Mouse (Mus musculus) intestine, embryonic 15.5 days (tissue): Measurements from ENCODE around the gene Ebf3. TPM values are rescaled to one million over a fixed set of nuclear protein-coding genes. Genes with fewer than 3 reads are reported as not detected.
A peak's percentile ranks its signal among the peaks of the same experiment; 100 is the strongest.

Experiments used
- ATAC-seq: fragments of 200-750 bp; cut with Nextera tagmentation; 2 replicates; pipeline ENCODE4 v1.8.0; 2017; ENCODE audit warnings: moderate TSS enrichment, moderate library complexity
- H3K27ac ChIP-seq: fragments of 300-500 bp; sonication (generic); 2 replicates; pipeline ENCODE4 v1.5.1; 2015; ENCODE audit warnings: mild to moderate bottlenecking, inconsistent platforms
- H3K27me3 ChIP-seq: fragments of 300-500 bp; sonication (generic); replicated peaks from 2 replicates; pipeline ENCODE4 v1.6.1; 2015; ENCODE audit warnings: inconsistent platforms
- H3K36me3 ChIP-seq: fragments of 300-500 bp; sonication (generic); 2 replicates; pipeline ENCODE4 v1.6.1; 2015; ENCODE audit warnings: inconsistent platforms
- H3K4me1 ChIP-seq: fragments of 300-500 bp; sonication (generic); replicated peaks from 2 replicates; pipeline ENCODE4 v1.6.1; 2015; ENCODE audit warnings: inconsistent platforms
- H3K4me2 ChIP-seq: fragments of 300-500 bp; sonication (generic); replicated peaks from 2 replicates; pipeline ENCODE4 v1.6.1; 2015; ENCODE audit warnings: mild to moderate bottlenecking, inconsistent platforms
- H3K4me3 ChIP-seq: fragments of 300-500 bp; sonication (generic); replicated peaks from 2 replicates; pipeline ENCODE4 v1.5.1; 2015; ENCODE audit warnings: inconsistent platforms
- H3K9ac ChIP-seq: fragments of 300-500 bp; sonication (generic); 2 replicates; pipeline ENCODE4 v1.6.1; 2015; ENCODE audit warnings: inconsistent platforms
- H3K9me3 ChIP-seq: fragments of 300-500 bp; sonication (generic); 2 replicates; pipeline ENCODE4 v1.6.1; 2016; ENCODE audit warnings: inconsistent platforms
- WGBS: fragments of 180-500 bp; shearing (Covaris S2); methylation state at CpG from one replicate; pipeline ENCODE4 v1.1.7; 2015; 5-methylcytosine and 5-hydroxymethylcytosine counted together
- polyA plus RNA-seq: library from polyadenylated mRNA; unstranded; fragments of >200 nt; fragmentation: Nextera tagmentation; extraction: Ambion mirVana; gene quantifications from 2 replicates; pipeline ENCODE4 v1.2.1, GENCODE M21; 2015

Ebf3 gene
- polyA plus RNA-seq, 1 experiment from 2014 or later, result 1.3 TPM

- Histone ChIP-seq H3K36me3 (no peaks in the 10 kb centered on the region), H3K4me3 (no peak overlapping the region), H3K27me3 (peaks cover 11% of the 10 kb centered on the region), H3K9me3 (no peaks in the 10 kb centered on the region), H3K27ac (no peak overlapping the region), H3K4me1 (no peaks in the 10 kb centered on the region; the same call in 1 of the 2 replicates), H3K9ac (no peak overlapping the region), H3K4me2 (no peak overlapping the region)
- WGBS, result 70% methylated on average over 15 of the region's 15 CpGs
- no peak for ATAC-seq
Observed at GRCm38 (mm10) chr7:137209688-137210345, 104.4 kb downstream of the Ebf3 start.

- Histone ChIP-seq H3K27ac (no peak overlapping the region), H3K4me3 (no peak overlapping the region), H3K4me1 (no peaks in the 10 kb centered on the region; the same call in 1 of the 2 replicates), H3K36me3 (no peaks in the 10 kb centered on the region), H3K4me2 (no peak overlapping the region), H3K27me3 (peaks cover 11% of the 10 kb centered on the region), H3K9me3 (no peaks in the 10 kb centered on the region), H3K9ac (no peak overlapping the region)
- 34% methylated on average over 5 of the region's 5 CpGs for WGBS
- 0 out of 2 replicates have a peak, but pooled peaks have one; percentile 16 for ATAC-seq
Observed at GRCm38 (mm10) chr7:137208556-137208955, 105.7 kb downstream of the Ebf3 start.

GRCm38 (mm10) chr7:137206770-137207285, 107.4 kb downstream of the Ebf3 start:
- WGBS, result 69% methylated on average over 21 of the region's 21 CpGs
- no peak overlapping the region for H3K9ac ChIP-seq
- H3K4me1 ChIP-seq, result no peaks in the 10 kb centered on the region; the same call in 1 of the 2 replicates
- no peak overlapping the region for H3K27ac ChIP-seq
- no peaks in the 10 kb centered on the region for H3K36me3 ChIP-seq
- H3K27me3 ChIP-seq, result peaks cover 11% of the 10 kb centered on the region
- H3K4me3 ChIP-seq, result no peak overlapping the region
- no peaks in the 10 kb centered on the region for H3K9me3 ChIP-seq
- H3K4me2 ChIP-seq, result no peak overlapping the region
- ATAC-seq, result no peak

- ATAC-seq, result no peak
- no peak overlapping the region for H3K27ac ChIP-seq
- WGBS, result 87% methylated on average over 4 of the region's 4 CpGs
Observed at GRCm38 (mm10) chr7:137199533-137199932, 114.7 kb downstream of the Ebf3 start.

GRCm38 (mm10) chr7:137198921-137199320, 115.3 kb downstream of the Ebf3 start:
- Histone ChIP-seq H3K9ac (no peak overlapping the region), H3K27me3 (no peaks in the 10 kb centered on the region; the same call in 1 of the 2 replicates), H3K9me3 (no peaks in the 10 kb centered on the region), H3K4me2 (no peak overlapping the region), H3K27ac (no peak overlapping the region), H3K4me3 (no peak overlapping the region), H3K4me1 (no peaks in the 10 kb centered on the region; the same call in 1 of the 2 replicates), H3K36me3 (no peaks in the 10 kb centered on the region)
- ATAC-seq, result no peak
- WGBS, result 95% methylated on average over 15 of the region's 15 CpGs

More at GRCm38 (mm10) chr7:137199533-137199932, 114.7 kb downstream of the Ebf3 start:
- Histone ChIP-seq H3K27me3 (no peaks in the 10 kb centered on the region; the same call in 1 of the 2 replicates), H3K4me1 (no peaks in the 10 kb centered on the region; the same call in 1 of the 2 replicates), H3K36me3 (no peaks in the 10 kb centered on the region), H3K4me3 (no peak overlapping the region), H3K9ac (no peak overlapping the region), H3K9me3 (no peaks in the 10 kb centered on the region), H3K4me2 (no peak overlapping the region)

- H3K36me3 ChIP-seq, result no peaks in the 10 kb centered on the region
- H3K27ac ChIP-seq, result no peak overlapping the region
- H3K9me3 ChIP-seq, result no peaks in the 10 kb centered on the region
- no peaks in the 10 kb centered on the region; the same call in 1 of the 2 replicates for H3K27me3 ChIP-seq
- H3K4me3 ChIP-seq, result no peak overlapping the region
- peak; percentile 61 for ATAC-seq
- H3K4me1 ChIP-seq, result no peaks in the 10 kb centered on the region; the same call in 1 of the 2 replicates
- no peak overlapping the region for H3K4me2 ChIP-seq
- H3K9ac ChIP-seq, result no peak overlapping the region
- 75% methylated on average over 23 of the region's 23 CpGs for WGBS
Observed at GRCm38 (mm10) chr7:137197118-137198030, 116.9 kb downstream of the Ebf3 start.

- Histone ChIP-seq H3K4me1 (no peaks in the 10 kb centered on the region; the same call in 1 of the 2 replicates), H3K27ac (no peak overlapping the region), H3K36me3 (no peaks in the 10 kb centered on the region), H3K27me3 (no peaks in the 10 kb centered on the region; the same call in 1 of the 2 replicates), H3K9ac (no peak overlapping the region), H3K9me3 (no peaks in the 10 kb centered on the region), H3K4me2 (no peak overlapping the region), H3K4me3 (no peak overlapping the region)
- no peak for ATAC-seq
- 85% methylated on average over 6 of the region's 6 CpGs for WGBS
Observed at GRCm38 (mm10) chr7:137196536-137196935, 117.7 kb downstream of the Ebf3 start.

GRCm38 (mm10) chr7:137192776-137193278, 121.4 kb downstream of the Ebf3 start:
- Histone ChIP-seq H3K4me3 (no peak overlapping the region), H3K27me3 (no peaks in the 10 kb centered on the region; the same call in 1 of the 2 replicates), H3K4me1 (no peaks in the 10 kb centered on the region; the same call in 1 of the 2 replicates), H3K36me3 (no peaks in the 10 kb centered on the region), H3K27ac (no peak overlapping the region), H3K9me3 (no peaks in the 10 kb centered on the region), H3K4me2 (no peak overlapping the region), H3K9ac (no peak overlapping the region)
- 83% methylated on average over 7 of the region's 7 CpGs for WGBS
- no peak for ATAC-seq

GRCm38 (mm10) chr7:137191889-137192288, 122.4 kb downstream of the Ebf3 start:
- Histone ChIP-seq H3K9me3 (no peaks in the 10 kb centered on the region), H3K4me1 (no peaks in the 10 kb centered on the region), H3K4me2 (0 out of 2 replicates have a peak overlapping the region, but pooled peaks have one; percentile 22), H3K27ac (no peak overlapping the region), H3K27me3 (no peaks in the 10 kb centered on the region; the same call in 1 of the 2 replicates), H3K36me3 (no peaks in the 10 kb centered on the region), H3K9ac (no peak overlapping the region), H3K4me3 (no peak overlapping the region)
- WGBS, result 46% methylated on average over 12 of the region's 12 CpGs
- ATAC-seq, result peak; percentile 55; the same call in 1 of the 2 replicates

- ATAC-seq, result no peak
- H3K36me3 ChIP-seq, result no peaks in the 10 kb centered on the region
- WGBS, result 37% methylated on average over 9 of the region's 9 CpGs
Observed at GRCm38 (mm10) chr7:137172278-137172677, 142.0 kb downstream of the Ebf3 start.

GRCm38 (mm10) chr7:137159086-137159485, 155.2 kb downstream of the Ebf3 start:
- no peak for ATAC-seq
- H3K9me3 ChIP-seq, result no peaks in the 10 kb centered on the region

More at GRCm38 (mm10) chr7:137172278-137172677, 142.0 kb downstream of the Ebf3 start:
- H3K9ac ChIP-seq, result no peak overlapping the region
- no peak overlapping the region for H3K4me3 ChIP-seq
- 0 out of 2 replicates have a peak, but pooled peaks cover 4% of the 10 kb centered on the region for H3K4me1 ChIP-seq
- no peak overlapping the region for H3K27ac ChIP-seq
- H3K9me3 ChIP-seq, result no peaks in the 10 kb centered on the region
- no peak overlapping the region for H3K4me2 ChIP-seq
- H3K27me3 ChIP-seq, result no peaks in the 10 kb centered on the region

GRCm38 (mm10) chr7:137154623-137155022, 159.6 kb downstream of the Ebf3 start:
- H3K4me3 ChIP-seq, result no peak overlapping the region
- no peak overlapping the region for H3K27ac ChIP-seq
- no peaks in the 10 kb centered on the region for H3K36me3 ChIP-seq
- no peaks in the 10 kb centered on the region for H3K27me3 ChIP-seq
- ATAC-seq, result no peak
- WGBS, result 51% methylated on average over 2 of the region's 2 CpGs
- no peak overlapping the region for H3K4me2 ChIP-seq
- H3K4me1 ChIP-seq, result no peaks in the 10 kb centered on the region; the same call in 1 of the 2 replicates
- H3K9me3 ChIP-seq, result no peaks in the 10 kb centered on the region
- no peak overlapping the region for H3K9ac ChIP-seq

More at GRCm38 (mm10) chr7:137159086-137159485, 155.2 kb downstream of the Ebf3 start:
- no peak overlapping the region for H3K4me2 ChIP-seq
- no peaks in the 10 kb centered on the region for H3K36me3 ChIP-seq
- no peaks in the 10 kb centered on the region; the same call in 1 of the 2 replicates for H3K4me1 ChIP-seq
- H3K27me3 ChIP-seq, result no peaks in the 10 kb centered on the region
- H3K27ac ChIP-seq, result no peak overlapping the region
- no peak overlapping the region for H3K9ac ChIP-seq
- H3K4me3 ChIP-seq, result no peak overlapping the region
